Mouse (Mus musculus) embryonic facial prominence, embryonic 11.5 days (tissue): Measurements from ENCODE around the gene Zbtb18. TPM values are rescaled to one million over a fixed set of nuclear protein-coding genes. Genes with fewer than 3 reads are reported as not detected.

Source experiments
- ATAC-seq: fragments of 200-750 bp; cut with Nextera tagmentation; replicated peaks from 2 replicates; pipeline ENCODE4 v1.8.0; 2017; ENCODE audit warnings: low read depth; ENCODE audit not compliant: insufficient number of reproducible peaks, low FRiP score, low TSS enrichment
- DNase-seq: peaks from one replicate; pipeline ENCODE4 v3.0.0-alpha.2; 2015; ENCODE audit warnings: low spot score
- H3K27ac ChIP-seq: fragments of 300-500 bp; sonication (generic); replicated peaks from 2 replicates; pipeline ENCODE4 v1.5.1; 2014; ENCODE audit warnings: mild to moderate bottlenecking, low read depth, low read length, control low read depth
- H3K27me3 ChIP-seq: fragments of 300-500 bp; sonication (generic); 2 replicates; pipeline ENCODE4 v1.6.1; 2014; ENCODE audit warnings: mild to moderate bottlenecking, low read length, moderate library complexity, mixed read lengths; ENCODE audit not compliant: control insufficient read depth, insufficient read depth
- H3K36me3 ChIP-seq: fragments of 300-500 bp; sonication (generic); replicated peaks from 2 replicates; pipeline ENCODE4 v1.6.1; 2014; ENCODE audit warnings: low read depth, mild to moderate bottlenecking, low read length, moderate library complexity, mixed read lengths; ENCODE audit not compliant: control insufficient read depth, insufficient read depth
- H3K4me1 ChIP-seq: fragments of 300-500 bp; sonication (generic); 2 replicates; pipeline ENCODE4 v1.6.1; 2014; ENCODE audit warnings: low read length, mixed read lengths; ENCODE audit not compliant: control insufficient read depth, insufficient read depth
- H3K4me2 ChIP-seq: fragments of 300-500 bp; sonication (generic); 2 replicates; pipeline ENCODE4 v1.6.1; 2014; ENCODE audit warnings: low read depth, mild to moderate bottlenecking, control low read depth, low read length, moderate library complexity
- H3K4me3 ChIP-seq: fragments of 300-500 bp; sonication (generic); 2 replicates; pipeline ENCODE4 v1.5.1; 2014; ENCODE audit warnings: low read depth, low read length, control low read depth
- H3K9ac ChIP-seq: fragments of 300-500 bp; sonication (generic); replicated peaks from 2 replicates; pipeline ENCODE4 v1.6.1; 2014; ENCODE audit warnings: mild to moderate bottlenecking, control low read depth, low read length
- H3K9me3 ChIP-seq: fragments of 300-500 bp; sonication (generic); replicated peaks from 2 replicates; pipeline ENCODE4 v1.6.1; 2016; ENCODE audit warnings: mild to moderate bottlenecking, low read length, inconsistent platforms, mixed read lengths; ENCODE audit not compliant: control insufficient read depth
- WGBS: fragments of 180-500 bp; shearing (Covaris S2); extraction: QIAGEN DNeasy Blood & Tissue Kit; methylation state at CpG from one replicate; pipeline ENCODE4 v1.1.7; 2014; 5-methylcytosine and 5-hydroxymethylcytosine counted together
- polyA plus RNA-seq: library from polyadenylated mRNA; unstranded; fragments of >200 nt; fragmentation: Nextera tagmentation; extraction: Ambion mirVana; gene quantifications from 2 replicates; pipeline ENCODE4 v1.2.1, GENCODE M21; 2014

Gene Zbtb18
- polyA plus RNA-seq, 1 experiment from 2014 or later: 6.6 TPM

- DNase-seq (no peak), ATAC-seq (no peak)
- no peak overlapping the region for H3K9ac ChIP-seq
- no peak overlapping the region for H3K4me2 ChIP-seq
- no peaks in the 10 kb centered on the region for H3K9me3 ChIP-seq
- no peaks in the 10 kb centered on the region for H3K27me3 ChIP-seq
- no peaks in the 10 kb centered on the region for H3K36me3 ChIP-seq
- H3K27ac ChIP-seq: no peak overlapping the region
- no peak overlapping the region for H3K4me3 ChIP-seq
- WGBS: 66% methylated on average over 4 of the region's 4 CpGs
- no peaks in the 10 kb centered on the region for H3K4me1 ChIP-seq
Observed at GRCm38 (mm10) chr1:177490808-177491207, 48.7 kb downstream of the Zbtb18 start.

- H3K27ac ChIP-seq: no peak overlapping the region
- H3K36me3 ChIP-seq: no peaks in the 10 kb centered on the region
Observed at GRCm38 (mm10) chr1:177491280-177491679, 49.1 kb downstream of the Zbtb18 start.

GRCm38 (mm10) chr1:177494306-177494705 is 52.2 kb downstream of the Zbtb18 start:
- no peak overlapping the region for H3K4me3 ChIP-seq
- H3K27me3 ChIP-seq: no peaks in the 10 kb centered on the region
- DNase-seq (no peak), ATAC-seq (no peak)
- H3K36me3 ChIP-seq: no peaks in the 10 kb centered on the region
- no peak overlapping the region for H3K27ac ChIP-seq
- 83% methylated on average over 8 of the region's 8 CpGs for WGBS
- H3K4me2 ChIP-seq: no peak overlapping the region
- no peaks in the 10 kb centered on the region for H3K4me1 ChIP-seq
- H3K9ac ChIP-seq: no peak overlapping the region
- no peaks in the 10 kb centered on the region for H3K9me3 ChIP-seq

More at GRCm38 (mm10) chr1:177491280-177491679, 49.1 kb downstream of the Zbtb18 start:
- DNase-seq (no peak), ATAC-seq (no peak)
- no peaks in the 10 kb centered on the region for H3K9me3 ChIP-seq
- H3K4me1 ChIP-seq: no peaks in the 10 kb centered on the region
- no peak overlapping the region for H3K9ac ChIP-seq
- no peaks in the 10 kb centered on the region for H3K27me3 ChIP-seq
- H3K4me2 ChIP-seq: no peak overlapping the region
- WGBS: 72% methylated on average over 8 of the region's 8 CpGs
- no peak overlapping the region for H3K4me3 ChIP-seq

- DNase-seq: no peak
- no peaks in the 10 kb centered on the region for H3K9me3 ChIP-seq
- 62% methylated on average over 9 of the region's 9 CpGs for WGBS
- no peak overlapping the region for H3K27ac ChIP-seq
- H3K4me1 ChIP-seq: no peaks in the 10 kb centered on the region
- H3K36me3 ChIP-seq: no peaks in the 10 kb centered on the region
- H3K27me3 ChIP-seq: no peaks in the 10 kb centered on the region
- H3K4me3 ChIP-seq: no peak overlapping the region
- no peak for ATAC-seq
- no peak overlapping the region for H3K4me2 ChIP-seq
- H3K9ac ChIP-seq: no peak overlapping the region
Observed at GRCm38 (mm10) chr1:177494913-177495542, 52.9 kb downstream of the Zbtb18 start.

Other genes starting within 250 kb of the Zbtb18 start
- 13.5 and 15.2 TPM in 2 replicates for gene Akt3, start 184.1 kb upstream of the Zbtb18 start, polyA plus RNA-seq